Mouse (Mus musculus) bone marrow, adult 2 months (tissue): ENCODE results near the gene Artn.

Experiments
- CTCF ChIP-seq: fragments of 200-500 bp; IDR thresholded peaks from 2 replicates; pipeline ENCODE4 v1.5.1; 2011; ENCODE audit warnings: low read length, control low read depth; ENCODE audit not compliant: control insufficient read depth, insufficient read depth
- POLR2A ChIP-seq: fragments of 200-500 bp; IDR thresholded peaks from 2 replicates; pipeline ENCODE4 v1.6.1; 2011; ENCODE audit warnings: low read depth, mild to moderate bottlenecking, control low read depth, low read length, borderline replicate concordance; ENCODE audit not compliant: control insufficient read depth

DNA sequence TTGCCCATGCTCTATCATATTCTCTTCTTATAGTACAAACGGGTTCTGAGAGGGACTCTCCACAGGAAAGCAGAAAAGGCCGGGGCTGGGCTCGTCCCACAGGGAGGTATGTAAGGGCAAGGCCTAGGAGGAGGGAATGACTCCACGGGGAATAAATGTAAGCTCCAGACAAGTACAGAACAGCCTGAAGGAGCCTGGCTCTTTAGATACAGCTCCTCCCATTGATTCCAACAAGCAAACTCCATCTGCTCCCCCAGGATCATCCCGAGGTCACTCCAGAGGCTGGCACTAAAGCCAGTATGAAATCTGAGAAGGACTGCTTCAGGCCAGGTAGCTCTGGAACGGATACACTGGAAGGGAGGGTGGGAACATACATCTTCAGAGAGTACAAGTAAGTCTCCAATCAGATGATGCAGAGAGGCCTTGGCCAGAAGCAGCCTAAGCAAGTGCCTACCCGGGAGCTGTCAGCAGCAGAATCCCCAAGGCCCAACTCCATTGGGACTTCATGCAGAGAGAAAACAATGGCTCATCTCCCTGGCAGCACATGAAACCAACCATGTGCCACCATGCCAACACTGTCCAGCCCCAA, 16.8 kb downstream of the Artn start:
- TF ChIP-seq CTCF (no peak), POLR2A (no peak)
